Mouse (Mus musculus) CD4-positive, CD25-positive, alpha-beta regulatory T cell (primary cell): ENCODE results near the gene Ttc29. TPM values are rescaled to one million over a fixed set of nuclear protein-coding genes. Genes with fewer than 3 reads are reported as not detected.

Source experiments
- polyA plus RNA-seq: library from polyadenylated mRNA; unstranded; fragments of 100-300 nt; shearing (Covaris generic); gene quantifications from one replicate; pipeline ENCODE4 v1.2.1, GENCODE M21; 2017

Ttc29 gene
- not detected for polyA plus RNA-seq

GRCm38 (mm10) chr8:78213074-78213473, at the start of gene Ttc29:
TSS of gene Ttc29 (plus strand) at chr8:78213297.

GRCm38 (mm10) chr8:78436071-78436651, 223.1 kb downstream of the Ttc29 start, which contains the start of gene Pou4f2:
TSS of gene Pou4f2 (minus strand) at chr8:78436645.

Other genes starting within 250 kb of the Ttc29 start
- gene Pou4f2, start 223.3 kb downstream of the Ttc29 start, polyA plus RNA-seq: not detected